Mouse (Mus musculus) lung, postnatal 0 days (tissue): Measurements from ENCODE around the gene Ndufaf1.

Source experiments
- CTCF ChIP-seq: IDR thresholded peaks from 2 replicates; pipeline ENCODE4 v1.5.1; 2016; ENCODE audit warnings: antibody characterized with exemption, mild to moderate bottlenecking
- EP300 ChIP-seq: IDR thresholded peaks from 2 replicates; pipeline ENCODE4 v1.6.1; 2016; ENCODE audit warnings: antibody characterized with exemption, mild to moderate bottlenecking, control low read depth

DNA sequence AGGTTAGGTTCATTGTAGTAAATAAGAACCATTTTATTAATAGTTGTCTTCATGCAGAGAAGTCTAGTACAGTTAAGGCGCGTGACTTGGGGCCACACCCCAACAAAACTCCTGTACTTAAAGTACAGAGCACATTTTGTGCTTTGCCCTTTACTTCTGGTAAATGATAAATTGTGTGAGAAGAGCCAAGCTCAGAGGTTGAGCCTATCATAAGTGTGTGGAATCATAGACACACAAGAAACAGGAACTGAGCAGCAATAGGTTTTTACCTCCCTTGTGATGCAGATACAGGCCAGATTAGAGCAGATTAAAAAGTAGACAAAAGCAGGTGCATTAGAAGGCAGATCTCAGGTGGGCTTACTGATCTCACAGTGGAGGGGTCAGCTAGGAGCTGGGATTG lies 41.3 kb downstream of the Ndufaf1 start:
- TF ChIP-seq CTCF (no peak), EP300 (no peak)
